Mouse (Mus musculus) intestine, embryonic 15.5 days (tissue): ENCODE measurements around the gene Usp34. TPM values are rescaled to one million over a fixed set of nuclear protein-coding genes. Genes with fewer than 3 reads are reported as not detected.

Experiments
- ATAC-seq: fragments of 200-750 bp; cut with Nextera tagmentation; 2 replicates; pipeline ENCODE4 v1.8.0; 2017; ENCODE audit warnings: moderate TSS enrichment, moderate library complexity
- H3K27ac ChIP-seq: fragments of 300-500 bp; sonication (generic); 2 replicates; pipeline ENCODE4 v1.5.1; 2015; ENCODE audit warnings: mild to moderate bottlenecking, inconsistent platforms
- H3K27me3 ChIP-seq: fragments of 300-500 bp; sonication (generic); replicated peaks from 2 replicates; pipeline ENCODE4 v1.6.1; 2015; ENCODE audit warnings: inconsistent platforms
- H3K36me3 ChIP-seq: fragments of 300-500 bp; sonication (generic); 2 replicates; pipeline ENCODE4 v1.6.1; 2015; ENCODE audit warnings: inconsistent platforms
- H3K4me1 ChIP-seq: fragments of 300-500 bp; sonication (generic); replicated peaks from 2 replicates; pipeline ENCODE4 v1.6.1; 2015; ENCODE audit warnings: inconsistent platforms
- H3K4me2 ChIP-seq: fragments of 300-500 bp; sonication (generic); replicated peaks from 2 replicates; pipeline ENCODE4 v1.6.1; 2015; ENCODE audit warnings: mild to moderate bottlenecking, inconsistent platforms
- H3K4me3 ChIP-seq: fragments of 300-500 bp; sonication (generic); replicated peaks from 2 replicates; pipeline ENCODE4 v1.5.1; 2015; ENCODE audit warnings: inconsistent platforms
- H3K9ac ChIP-seq: fragments of 300-500 bp; sonication (generic); 2 replicates; pipeline ENCODE4 v1.6.1; 2015; ENCODE audit warnings: inconsistent platforms
- H3K9me3 ChIP-seq: fragments of 300-500 bp; sonication (generic); 2 replicates; pipeline ENCODE4 v1.6.1; 2016; ENCODE audit warnings: inconsistent platforms
- WGBS: fragments of 180-500 bp; shearing (Covaris S2); methylation state at CpG from one replicate; pipeline ENCODE4 v1.1.7; 2015; 5-methylcytosine and 5-hydroxymethylcytosine counted together
- polyA plus RNA-seq: library from polyadenylated mRNA; unstranded; fragments of >200 nt; fragmentation: Nextera tagmentation; extraction: Ambion mirVana; gene quantifications from 2 replicates; pipeline ENCODE4 v1.2.1, GENCODE M21; 2015

Usp34 gene
- polyA plus RNA-seq, 1 experiment from 2014 or later, result 20.3 TPM

- Histone ChIP-seq H3K36me3 (no peaks in the 10 kb centered on the region), H3K4me3 (no peak within 1 kb of the TSS), H3K4me2 (no peak within 1 kb of the TSS), H3K9ac (no peak within 1 kb of the TSS), H3K27ac (no peak within 1 kb of the TSS), H3K27me3 (no peaks in the 10 kb centered on the region), H3K9me3 (no peaks in the 10 kb centered on the region), H3K4me1 (no peaks in the 10 kb centered on the region)
- 48% methylated on average over 5 of the region's 5 CpGs for WGBS
- no peak for ATAC-seq
These were observed 213.9 kb downstream of the Usp34 start, which contains the start of gene 1700093K21Rik for GRCm38 (mm10) chr11:23520473-23521205. TSS of gene 1700093K21Rik (minus strand) at chr11:23521155.

- no peaks in the 10 kb centered on the region for H3K9me3 ChIP-seq
- no peaks in the 10 kb centered on the region for H3K27me3 ChIP-seq
- no peak overlapping the region for H3K4me3 ChIP-seq
- H3K4me2 ChIP-seq, result no peak overlapping the region
- no peaks in the 10 kb centered on the region for H3K36me3 ChIP-seq
- ATAC-seq, result no peak
- no peaks in the 10 kb centered on the region for H3K4me1 ChIP-seq
- 81% methylated on average over 2 of the region's 2 CpGs for WGBS
- H3K9ac ChIP-seq, result no peak overlapping the region
- no peak overlapping the region for H3K27ac ChIP-seq
These were observed 230.8 kb downstream of the Usp34 start for GRCm38 (mm10) chr11:23537446-23537845.

Other genes starting within 250 kb of the Usp34 start
- 72.6 and 85.0 TPM in 2 replicates for gene Xpo1, start 50.9 kb upstream of the Usp34 start, polyA plus RNA-seq
- 62.1 and 68.1 TPM in 2 replicates for gene Ahsa2, start 191.1 kb downstream of the Usp34 start, polyA plus RNA-seq
- gene 1700093K21Rik, start 214.3 kb downstream of the Usp34 start, polyA plus RNA-seq, result not detected in 2 replicates